Mouse (Mus musculus) MEL-GATA-1-ER (cell line): ENCODE results near the gene Mcemp1.

Source experiments
- DNase-seq: peaks from one replicate; pipeline ENCODE4 v3.0.0-alpha.2; 2012; ENCODE audit warnings: low read depth; ENCODE audit errors: extremely low read depth

Mcemp1 gene

DNA sequence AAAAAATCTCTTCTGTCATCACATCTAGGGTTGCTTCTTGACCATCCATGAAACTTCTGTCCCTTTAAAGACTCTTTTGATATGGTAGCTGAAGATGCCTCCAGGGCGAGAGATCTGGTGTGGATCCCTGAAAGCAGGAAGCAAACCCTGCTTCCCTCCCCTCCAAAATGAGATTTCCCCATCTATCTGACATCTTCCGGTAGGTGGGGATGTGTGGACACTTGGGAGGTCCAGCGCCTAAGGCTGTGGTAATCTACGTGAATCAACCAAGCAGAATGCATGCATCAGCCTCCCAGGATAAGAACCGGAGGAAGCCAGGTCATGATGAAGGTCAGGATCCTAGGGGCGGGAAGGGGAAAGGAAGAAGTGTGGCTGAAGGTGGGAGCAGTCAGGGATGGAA lies at the start of gene Mcemp1:
Gene Mcemp1 (plus strand): TSS at position 248 of the 400 bp plus-strand sequence.
- no peak for DNase-seq

DNA sequence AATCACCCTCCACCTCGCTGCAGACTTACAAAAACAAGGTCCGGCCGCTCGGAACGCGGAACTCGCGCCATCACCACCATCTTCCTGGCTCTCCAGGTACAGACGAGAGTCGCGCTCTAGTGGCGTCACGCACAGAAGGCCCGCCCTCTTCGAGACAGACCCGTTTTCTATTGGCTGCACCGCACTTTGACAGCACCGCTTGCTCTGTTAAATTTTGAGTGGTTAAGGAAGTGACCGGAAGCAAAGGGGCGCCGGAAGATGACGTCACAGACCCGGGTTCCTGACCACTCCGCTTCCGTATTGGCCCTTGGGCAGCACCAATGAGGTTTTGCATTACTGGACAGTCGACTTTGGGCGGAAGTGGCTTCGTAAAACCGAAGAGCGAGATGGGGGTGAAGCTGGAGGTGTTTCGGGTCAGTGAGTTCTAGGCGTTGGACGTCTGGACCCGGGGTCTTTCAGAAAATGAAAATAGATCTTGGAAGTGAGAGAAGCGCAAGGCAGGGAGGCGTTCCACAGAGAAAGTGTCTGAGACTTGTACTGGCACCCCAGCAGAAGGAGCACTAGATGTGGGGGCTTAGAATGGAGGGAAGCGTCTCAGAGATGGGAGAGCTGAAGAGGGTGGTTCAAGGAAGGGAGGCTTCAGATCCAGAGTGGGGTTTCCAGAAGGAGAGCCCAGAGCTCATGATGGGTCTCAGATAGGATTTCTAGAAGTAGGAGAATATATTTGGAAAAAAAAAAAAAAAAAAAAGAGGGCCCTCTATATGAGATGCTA lies 44.2 kb upstream of the Mcemp1 start, which contains the start of the genes Xab2 and Pet100:
Gene Xab2 (minus strand): TSS at position 118 of the 772 bp plus-strand sequence.
Gene Pet100 (plus strand): TSS at position 350 of the 772 bp plus-strand sequence.
- peak; percentile 99 for DNase-seq

DNA sequence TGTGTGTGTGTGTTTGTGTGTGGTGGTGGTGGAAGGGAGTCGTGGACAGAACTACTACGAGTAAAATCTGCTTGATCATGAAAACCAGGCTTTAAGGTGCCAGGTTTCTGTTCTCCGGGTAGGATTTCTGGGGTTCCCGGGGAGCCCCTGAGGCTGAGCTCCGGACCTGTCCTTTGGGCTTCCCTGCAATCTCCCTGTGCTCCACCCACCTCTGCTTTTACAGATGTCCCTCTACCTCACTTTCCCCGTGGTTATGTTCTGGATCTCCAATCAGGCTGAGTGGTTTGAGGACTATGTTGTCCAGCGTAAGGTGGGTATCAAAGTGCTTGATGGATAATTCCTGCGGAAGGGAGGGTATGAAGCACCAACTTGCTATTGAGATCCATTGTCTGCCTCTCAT lies 43.4 kb upstream of the Mcemp1 start:
- DNase-seq, result no peak

DNA sequence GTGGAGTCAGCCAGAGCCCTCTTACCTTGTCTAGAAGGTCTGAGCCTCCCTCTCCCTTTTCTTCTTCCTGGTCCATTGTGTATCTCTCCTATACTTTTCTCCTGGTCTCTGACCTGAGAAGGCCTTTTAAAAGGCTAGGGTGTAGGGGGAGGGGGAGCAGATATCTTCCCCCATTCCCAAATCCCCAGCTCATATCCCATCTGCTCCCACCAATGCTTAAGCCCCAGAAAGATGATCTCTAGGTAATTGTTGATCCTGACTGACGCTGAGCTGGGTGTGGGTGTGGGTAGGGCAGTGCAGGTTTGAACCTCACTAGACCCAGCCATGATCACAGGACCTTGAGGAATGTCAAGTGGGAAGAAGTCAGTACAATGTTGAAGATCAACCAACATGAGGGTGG lies 40.1 kb upstream of the Mcemp1 start, which contains the start of gene Pcp2:
Gene Pcp2 (minus strand): TSS at position 101 of the 400 bp plus-strand sequence.
- no peak for DNase-seq

DNA sequence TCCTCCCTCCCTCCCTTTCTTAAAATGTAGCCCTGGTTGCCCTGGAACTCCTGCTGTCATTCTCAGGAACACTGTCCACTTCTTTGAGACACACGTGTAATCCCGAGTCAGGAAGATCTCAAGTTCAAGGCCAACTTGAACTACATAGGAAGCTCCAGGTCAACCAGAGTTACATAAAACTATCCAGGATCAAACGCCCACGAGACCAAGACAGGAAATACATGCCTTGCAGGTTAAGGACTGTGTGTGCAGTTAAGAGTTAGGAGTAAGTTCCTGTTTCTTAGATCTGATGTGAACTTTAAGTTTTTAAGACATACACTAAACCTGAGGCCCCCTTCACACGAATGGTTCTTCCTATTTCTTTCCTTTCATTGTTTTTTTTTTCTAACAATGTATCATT lies 38.6 kb upstream of the Mcemp1 start:
- DNase-seq, result peak; percentile 79

DNA sequence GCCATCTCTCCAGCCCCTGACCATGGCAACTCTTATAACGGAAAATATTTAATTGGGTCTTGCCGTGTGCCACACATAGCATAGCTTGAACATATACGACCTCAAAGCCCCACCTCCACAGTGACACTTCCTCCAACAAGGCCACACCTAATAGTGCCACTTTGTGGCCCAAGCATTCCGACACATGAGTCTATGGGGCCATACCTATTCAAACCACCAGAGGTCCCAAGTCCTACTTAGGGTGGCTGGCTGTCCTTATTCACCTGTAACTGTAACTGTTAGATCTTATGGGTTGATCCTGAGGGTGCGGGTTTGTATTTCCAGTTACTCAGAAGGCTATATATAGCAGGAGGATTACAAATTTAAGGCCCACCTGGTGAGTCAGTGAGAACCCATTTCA lies 37.5 kb upstream of the Mcemp1 start:
- no peak for DNase-seq

DNA sequence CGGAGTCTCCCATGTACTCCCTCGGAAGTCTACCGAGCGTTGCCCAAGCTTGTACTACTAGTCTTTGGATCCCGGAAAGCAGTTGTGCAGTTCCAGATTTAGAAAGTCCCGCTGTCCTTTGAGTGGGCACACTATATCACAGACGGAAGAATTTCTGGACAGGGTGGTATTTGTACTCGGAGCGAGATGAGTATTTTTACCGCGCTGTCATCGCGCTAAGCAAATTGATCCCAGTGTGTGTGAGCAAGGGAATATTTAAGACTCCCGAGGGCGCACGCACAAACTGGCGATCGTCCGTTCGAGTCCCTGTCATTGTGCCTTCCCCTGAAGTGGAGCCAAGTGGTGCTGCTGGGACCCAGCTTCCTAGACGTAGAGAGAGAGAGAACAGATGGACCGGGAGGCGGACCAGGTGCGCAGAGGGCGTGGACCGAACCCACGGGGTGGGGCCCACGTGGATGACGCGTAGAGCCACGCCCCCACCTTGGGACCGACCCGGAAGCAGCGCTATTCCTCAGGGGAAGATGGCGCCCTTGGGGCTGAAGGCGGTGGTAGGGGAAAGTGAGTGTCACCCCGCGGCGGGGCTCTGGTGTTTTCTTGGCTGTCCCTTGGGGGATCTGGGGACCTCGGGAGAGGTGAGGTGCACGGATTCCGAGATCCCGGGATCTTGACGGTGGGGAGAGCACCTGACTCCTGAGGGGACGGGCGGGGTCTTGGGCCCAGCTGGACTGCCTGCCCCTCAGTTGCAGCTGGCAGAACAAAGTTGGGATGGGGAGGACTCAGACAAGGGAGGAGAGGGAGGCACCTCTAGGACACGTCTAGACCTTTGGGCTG lies 34.7 kb upstream of the Mcemp1 start, which contains the start of gene Stxbp2:
Gene Stxbp2 (plus strand): TSS at position 309 of the 831 bp plus-strand sequence.
- DNase-seq, result no peak

DNA sequence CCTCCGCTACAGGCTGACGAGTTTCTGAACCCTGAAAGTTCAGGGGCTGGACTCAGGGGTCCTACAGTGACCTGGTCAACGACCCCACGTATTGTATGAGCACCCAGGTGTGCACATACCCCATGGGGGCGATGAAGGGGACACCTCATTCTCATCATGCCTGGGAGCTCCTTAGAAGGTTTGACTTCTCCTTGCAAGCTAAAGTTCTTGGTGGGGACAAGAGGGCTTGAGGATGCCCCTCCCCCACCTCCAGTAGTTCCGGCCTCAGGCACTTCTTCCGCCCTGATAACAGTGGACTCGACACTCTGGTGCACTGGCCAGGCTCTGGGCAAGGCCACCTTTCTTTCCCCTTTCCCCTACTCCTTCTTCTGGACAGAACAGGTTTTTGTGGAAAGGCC lies 34.1 kb upstream of the Mcemp1 start:
- no peak for DNase-seq

DNA sequence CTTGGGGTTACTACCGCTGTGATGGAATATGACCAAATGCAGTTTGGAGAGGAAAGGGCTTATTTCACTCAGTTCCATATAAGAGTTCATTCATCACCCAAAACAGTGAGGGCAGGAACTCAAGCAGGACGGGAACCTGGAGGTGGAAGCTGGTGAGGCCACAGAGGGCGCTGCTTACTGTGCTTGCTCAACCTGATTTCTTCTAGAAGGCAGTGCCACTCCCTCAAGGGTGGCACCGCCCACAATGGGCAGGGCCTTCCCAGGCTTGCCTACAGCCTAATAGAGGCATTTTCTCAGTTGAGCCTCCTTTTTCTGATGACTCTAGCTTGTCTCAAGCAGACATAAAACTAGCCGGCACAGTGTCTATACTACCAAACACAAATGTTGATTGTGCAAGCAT lies 19.8 kb upstream of the Mcemp1 start:
- DNase-seq, result peak; percentile 44

DNA sequence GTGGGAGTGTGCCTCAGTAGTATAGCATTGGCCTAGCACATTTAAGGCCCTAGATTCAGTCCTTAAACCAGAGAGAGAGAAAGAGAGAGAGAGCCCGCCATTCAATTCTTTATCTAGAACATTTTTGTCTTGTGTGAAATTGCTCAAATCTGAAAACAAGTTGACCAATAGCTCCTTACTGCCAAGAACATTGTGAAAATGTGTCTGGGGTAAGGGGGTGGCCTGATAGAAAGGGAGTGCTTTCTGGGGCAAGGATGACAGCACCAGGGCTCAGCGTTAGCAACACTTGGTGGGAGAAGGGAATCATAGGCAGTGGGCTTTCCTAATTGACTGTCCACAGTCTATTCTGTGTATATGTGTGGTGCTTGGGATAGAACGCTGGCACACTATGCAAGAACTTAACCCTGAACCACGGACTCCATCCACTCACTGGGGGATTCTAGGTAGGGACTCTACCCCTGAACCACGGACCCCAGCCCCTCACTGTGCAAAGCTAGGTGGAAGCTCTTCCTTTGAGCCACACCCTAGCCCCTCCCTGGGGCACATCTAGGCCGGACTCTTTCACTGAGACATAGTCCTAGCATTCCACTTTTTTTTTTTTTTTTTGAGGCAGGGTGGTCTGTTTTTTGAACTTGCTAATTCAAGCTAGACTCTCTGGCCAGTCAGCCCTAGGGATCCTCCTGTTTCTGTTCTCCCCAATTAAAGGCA lies 18.6 kb upstream of the Mcemp1 start:
- DNase-seq, result no peak

DNA sequence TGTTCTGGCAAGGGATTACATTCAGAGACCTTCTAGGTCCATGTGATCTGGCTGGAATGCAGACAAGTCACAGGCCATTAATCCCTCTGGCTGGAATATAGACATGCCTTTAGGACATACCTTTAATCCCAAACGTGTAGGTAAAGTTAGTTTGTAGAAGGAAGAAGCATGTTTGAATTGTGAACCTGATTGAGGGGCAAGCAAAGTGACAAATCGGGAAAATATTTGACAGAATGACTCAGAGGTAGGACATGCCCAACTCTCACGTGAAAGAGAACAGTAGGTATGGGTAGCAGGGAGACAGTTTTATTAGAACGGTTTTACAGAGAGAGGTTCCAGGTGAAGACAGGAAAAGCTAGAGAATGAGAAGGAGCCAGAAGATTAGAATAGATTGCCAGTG lies 18.0 kb upstream of the Mcemp1 start:
- DNase-seq, result no peak

DNA sequence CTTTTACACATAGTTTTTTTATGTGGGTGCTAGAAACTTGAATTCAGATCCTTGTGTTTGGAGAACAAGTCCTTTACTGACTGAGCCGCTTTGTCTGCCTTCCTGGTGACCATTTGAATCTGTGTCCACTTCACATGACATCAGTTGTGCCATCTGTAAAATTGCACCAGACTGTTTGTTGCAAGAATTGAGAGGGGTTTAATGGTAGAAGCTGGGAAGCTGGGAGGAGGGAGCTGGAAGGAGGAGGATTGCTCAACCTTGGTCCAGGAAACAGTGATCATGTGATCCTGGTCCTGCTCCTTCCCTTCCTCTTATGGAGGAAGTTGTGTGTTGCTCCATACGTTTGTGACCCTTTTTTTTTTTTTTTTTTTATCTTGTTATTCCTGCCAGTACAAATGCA lies 17.3 kb upstream of the Mcemp1 start:
- DNase-seq, result no peak

DNA sequence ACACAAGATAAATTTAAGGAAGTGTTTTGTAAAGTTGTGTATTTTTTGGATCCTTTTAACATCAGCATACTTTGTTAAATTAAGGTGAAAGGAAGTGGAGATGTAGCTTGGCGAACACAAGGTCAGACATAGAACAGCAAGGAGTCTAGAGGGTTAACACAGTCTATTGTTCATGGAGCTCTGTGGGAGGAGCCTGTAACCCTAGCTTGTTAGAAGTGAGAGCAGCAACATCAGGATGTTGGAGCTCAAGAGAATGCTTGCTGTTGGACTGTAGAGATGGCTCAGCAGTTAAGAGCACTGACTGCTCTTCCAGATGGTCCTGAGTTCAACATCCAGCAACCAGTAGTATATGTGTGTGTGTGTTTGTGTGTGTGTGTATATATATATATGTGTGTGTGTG lies 16.6 kb upstream of the Mcemp1 start:
- no peak for DNase-seq

DNA sequence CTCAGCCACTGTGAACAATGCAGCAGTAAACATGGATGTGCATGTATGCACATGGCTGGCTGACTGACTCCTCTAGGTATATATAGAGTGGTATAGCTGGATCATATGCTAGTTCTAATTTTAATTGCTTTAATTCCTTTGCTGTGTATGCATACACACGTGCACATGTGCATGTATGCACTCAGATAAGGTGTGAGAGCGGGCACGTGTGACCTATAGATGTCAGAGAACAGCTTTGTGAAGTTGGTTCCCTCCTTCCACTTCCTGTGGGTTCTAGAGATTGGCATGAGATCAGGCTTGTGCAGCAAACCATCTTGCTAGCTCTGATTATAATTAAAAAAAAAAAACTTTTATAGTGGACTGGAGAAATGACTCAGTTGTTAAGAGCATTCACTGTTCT lies 12.7 kb upstream of the Mcemp1 start:
- DNase-seq, result no peak

DNA sequence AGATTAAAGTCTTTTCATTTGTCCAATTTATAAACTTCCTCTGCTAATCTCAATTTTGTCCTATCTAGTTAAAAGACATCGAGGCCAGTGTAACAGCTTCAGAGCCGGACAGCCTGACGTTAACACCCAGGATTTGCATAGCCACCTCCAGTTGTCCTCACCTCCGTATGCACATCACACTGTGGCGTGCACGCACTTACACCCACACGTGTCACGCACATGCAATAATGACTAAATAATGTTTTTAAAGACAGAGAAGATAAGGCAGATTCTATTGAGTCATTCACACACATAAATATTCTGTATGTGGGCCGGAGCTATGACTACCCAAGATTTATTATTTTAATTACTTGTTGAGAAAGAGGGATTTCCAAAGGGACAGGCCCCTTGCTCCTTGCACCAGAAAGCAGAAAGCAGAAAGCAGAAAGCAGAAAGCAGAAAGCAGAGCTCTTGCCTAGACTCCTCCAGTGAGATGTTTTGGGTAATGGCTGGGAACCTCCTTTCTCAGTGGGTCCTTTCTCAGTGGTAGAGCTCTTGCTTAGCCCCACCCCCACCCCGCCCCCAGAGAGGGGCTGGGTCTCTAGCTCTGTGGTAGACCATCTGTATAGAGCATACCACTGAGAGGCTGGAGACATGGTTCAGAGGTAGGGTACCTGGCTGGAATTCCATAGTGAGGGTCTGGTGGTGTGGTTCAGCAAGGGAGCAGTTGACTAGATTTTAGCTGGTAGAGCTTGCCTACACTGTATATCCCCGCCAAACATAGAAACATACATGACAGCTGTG lies 10.6 kb upstream of the Mcemp1 start:
- no peak for DNase-seq

DNA sequence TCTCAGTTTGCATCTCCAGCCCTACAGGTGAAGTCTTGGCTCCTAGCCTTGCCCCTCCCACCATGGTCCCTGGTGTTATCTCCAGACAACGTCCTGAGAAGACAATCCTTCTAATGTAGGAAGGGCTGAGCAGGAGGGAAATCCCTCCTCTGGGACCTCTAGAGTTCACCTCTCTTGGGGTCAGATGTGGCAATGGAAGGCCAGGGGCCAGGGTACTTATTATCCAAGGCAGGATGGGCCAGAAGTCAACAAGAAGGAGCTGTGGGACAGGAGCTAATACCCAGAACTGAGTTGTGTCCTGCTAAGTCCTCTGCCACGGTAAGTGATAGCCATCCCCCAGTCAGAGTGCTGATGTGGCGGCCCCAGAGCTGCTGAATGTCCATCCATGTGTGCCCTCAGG lies 10.0 kb upstream of the Mcemp1 start, which contains the start of gene Retn:
Gene Retn (plus strand): TSS at position 245 of the 400 bp plus-strand sequence.
- no peak for DNase-seq

DNA sequence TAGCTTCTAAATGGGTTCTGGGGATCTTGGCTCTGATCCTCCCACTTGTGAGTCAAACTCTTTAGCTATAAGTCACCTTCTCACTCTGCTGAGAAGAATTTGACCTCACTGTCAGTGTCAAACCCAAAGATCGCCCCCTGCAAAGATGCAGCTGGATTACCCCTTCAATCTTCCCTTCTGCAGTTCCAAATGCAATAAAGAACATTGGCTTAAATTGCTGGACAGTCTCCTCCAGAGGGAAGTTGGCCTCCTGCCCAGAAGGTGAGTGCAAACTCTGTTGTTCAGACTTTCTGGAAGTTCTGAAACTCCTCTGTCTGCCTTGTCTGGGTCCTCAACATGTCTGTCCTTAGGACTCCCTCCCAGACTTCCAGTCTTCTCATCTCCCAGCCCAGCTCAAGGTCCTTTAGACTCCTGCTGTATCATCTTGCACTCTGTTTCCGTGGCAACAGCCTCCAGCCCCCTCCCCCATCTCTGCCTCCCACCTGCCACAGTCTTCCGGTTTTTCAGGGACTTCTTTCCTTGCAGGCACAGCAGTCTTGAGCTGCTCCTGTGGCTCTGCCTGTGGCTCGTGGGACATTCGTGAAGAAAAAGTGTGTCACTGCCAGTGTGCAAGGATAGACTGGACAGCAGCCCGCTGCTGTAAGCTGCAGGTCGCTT lies 8.7 kb upstream of the Mcemp1 start:
- no peak for DNase-seq

DNA sequence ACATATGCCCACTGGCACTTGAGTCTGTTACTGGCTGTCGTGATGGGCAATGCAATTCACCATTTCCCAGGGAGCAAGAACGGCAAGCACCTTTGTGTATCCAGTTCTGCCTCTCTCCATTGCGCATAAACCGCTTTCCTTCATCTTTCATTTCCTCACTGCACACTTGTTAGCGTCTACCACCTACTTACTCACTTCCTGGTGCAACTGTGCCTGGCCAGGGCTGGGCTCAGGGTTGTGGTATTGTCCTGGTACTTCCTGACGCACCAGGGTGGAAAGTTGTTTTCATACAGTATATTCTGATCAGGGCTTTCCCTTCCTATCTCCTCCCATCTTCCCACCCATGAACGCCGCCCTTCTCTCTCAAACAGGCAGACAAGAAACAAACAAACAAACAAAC lies 4.7 kb upstream of the Mcemp1 start:
- no peak for DNase-seq

DNA sequence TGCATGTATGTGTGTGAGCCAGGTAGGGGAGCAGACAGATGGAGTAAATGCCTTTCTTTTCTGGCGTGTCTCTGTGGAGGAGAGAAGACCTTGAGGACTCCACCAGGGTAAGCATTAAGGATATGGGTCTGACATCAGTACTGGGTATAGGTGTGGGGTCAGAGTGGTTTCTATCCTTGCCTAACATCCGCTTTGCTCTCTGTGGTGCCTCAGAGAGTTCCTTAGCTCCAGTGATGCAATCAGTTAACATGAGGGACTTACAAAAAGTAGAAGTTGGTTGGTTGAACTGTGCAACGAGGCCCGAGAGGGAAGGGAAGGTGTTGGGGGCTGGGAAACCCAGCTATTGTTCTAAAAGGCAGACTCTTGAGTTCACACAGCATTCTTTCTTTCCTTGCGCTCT lies 1.1 kb upstream of the Mcemp1 start:
- DNase-seq, result no peak

DNA sequence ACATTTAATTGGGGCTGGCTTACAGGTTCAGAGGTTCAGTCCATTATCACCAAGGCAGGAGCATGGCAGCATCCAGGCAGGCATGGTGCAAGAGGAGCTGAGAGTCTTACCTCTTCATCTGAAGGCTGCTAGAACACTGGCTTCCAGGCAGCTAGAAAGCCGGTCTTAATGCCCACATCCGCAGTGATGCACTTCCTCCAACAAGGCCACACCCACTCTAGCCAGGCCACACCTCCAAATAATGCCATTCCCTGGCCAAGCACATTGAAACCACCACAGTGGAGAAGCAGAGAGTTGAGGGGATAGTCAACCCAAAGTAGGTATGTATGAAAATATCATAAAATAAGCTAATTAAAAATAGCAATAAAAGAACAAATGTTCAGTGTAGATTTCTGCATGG lies 4.8 kb downstream of the Mcemp1 start:
- DNase-seq, result no peak
